Mouse (Mus musculus): ENCODE measurements around the gene Dlk1. TPM values are rescaled to one million over a fixed set of nuclear protein-coding genes. Genes with fewer than 3 reads are reported as not detected.
"Not testable (repeated sequence)": the region's sequence is repeated elsewhere in the genome, so short reads cannot be mapped to it uniquely, and the experiment has no call there.

Gene Dlk1
- total RNA-seq, 1 experiment from 2014 or later, result not detected

GRCm38 (mm10) chr12:109462594-109462993, 10.0 kb downstream of the Dlk1 start:
- ATAC-seq (replicated peaks; ENCODE audit: insufficient number of reproducible peaks, low FRiP score, low TSS enrichment, poor library complexity, severe bottlenecking), result no peak

DNA sequence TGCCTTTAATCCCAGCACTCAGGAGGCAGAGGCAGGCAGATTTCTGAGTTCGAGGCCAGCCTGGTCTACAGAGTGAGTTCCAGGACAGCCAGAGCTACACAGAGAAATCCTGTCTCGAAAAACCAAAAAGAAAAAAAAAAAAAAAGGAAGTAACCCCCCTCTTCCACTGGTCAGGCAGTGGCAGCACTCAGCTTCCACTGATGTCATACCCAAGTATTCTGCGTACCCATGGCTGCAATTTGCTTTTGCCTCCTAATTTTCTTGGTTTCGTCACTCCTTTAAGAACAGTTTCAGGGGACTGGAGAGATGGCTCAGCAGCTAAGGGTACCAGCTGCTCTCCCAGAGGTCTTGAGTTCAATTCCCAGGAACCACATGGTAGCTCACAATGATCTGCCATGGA, 14.8 kb downstream of the Dlk1 start:
- ATAC-seq (replicated peaks; ENCODE audit: insufficient number of reproducible peaks, low FRiP score, low TSS enrichment, poor library complexity, severe bottlenecking), result not testable (repeated sequence)

DNA sequence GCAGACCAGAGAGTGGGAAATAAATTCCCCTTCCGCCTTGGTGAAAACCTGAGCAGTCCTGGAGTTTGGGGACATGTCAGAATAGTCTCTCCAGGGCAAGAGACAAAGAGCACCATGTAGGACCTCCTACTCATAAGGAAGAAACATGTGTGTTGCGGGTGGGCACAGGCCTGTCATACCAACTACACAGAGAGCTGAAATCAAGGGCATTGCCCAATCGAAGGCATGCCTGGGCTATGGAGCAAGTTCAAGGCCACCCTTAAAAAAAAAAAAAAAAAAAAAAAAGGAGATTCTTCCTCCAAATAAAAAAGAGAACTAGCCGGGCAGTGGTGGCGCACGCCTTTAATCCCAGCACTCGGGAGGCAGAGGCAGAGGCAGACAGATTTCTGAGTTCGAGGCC, 17.2 kb downstream of the Dlk1 start:
- no peak for ATAC-seq (replicated peaks; ENCODE audit: insufficient number of reproducible peaks, low FRiP score, low TSS enrichment, poor library complexity, severe bottlenecking)

DNA sequence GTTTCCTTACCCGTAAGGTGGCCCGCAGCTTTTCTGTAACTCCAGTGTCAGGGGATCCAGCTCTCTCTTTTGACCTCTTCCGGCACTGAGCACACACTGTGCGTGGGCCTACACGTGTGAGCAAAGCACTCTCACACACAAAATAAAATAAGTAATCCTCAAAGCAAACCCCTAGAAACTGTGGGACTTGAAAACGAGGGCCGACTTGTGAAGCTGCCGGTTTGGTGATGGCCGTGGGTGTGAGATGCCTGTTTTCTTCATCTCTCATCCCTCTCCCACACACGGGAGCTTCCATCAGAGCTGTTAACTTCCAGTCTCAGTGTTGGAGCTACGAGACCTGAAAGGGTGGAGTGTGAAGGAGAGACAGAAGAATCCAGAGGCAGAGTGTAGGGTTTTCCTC, 20.0 kb downstream of the Dlk1 start:
- ATAC-seq (replicated peaks; ENCODE audit: insufficient number of reproducible peaks, low FRiP score, low TSS enrichment, poor library complexity, severe bottlenecking), result no peak

GRCm38 (mm10) chr12:109473575-109473976, 21.0 kb downstream of the Dlk1 start:
- no peak for ATAC-seq (replicated peaks; ENCODE audit: insufficient number of reproducible peaks, low FRiP score, low TSS enrichment, poor library complexity, severe bottlenecking)

GRCm38 (mm10) chr12:109474187-109474606, 21.6 kb downstream of the Dlk1 start:
- no peak for ATAC-seq (replicated peaks; ENCODE audit: insufficient number of reproducible peaks, low FRiP score, low TSS enrichment, poor library complexity, severe bottlenecking)

DNA sequence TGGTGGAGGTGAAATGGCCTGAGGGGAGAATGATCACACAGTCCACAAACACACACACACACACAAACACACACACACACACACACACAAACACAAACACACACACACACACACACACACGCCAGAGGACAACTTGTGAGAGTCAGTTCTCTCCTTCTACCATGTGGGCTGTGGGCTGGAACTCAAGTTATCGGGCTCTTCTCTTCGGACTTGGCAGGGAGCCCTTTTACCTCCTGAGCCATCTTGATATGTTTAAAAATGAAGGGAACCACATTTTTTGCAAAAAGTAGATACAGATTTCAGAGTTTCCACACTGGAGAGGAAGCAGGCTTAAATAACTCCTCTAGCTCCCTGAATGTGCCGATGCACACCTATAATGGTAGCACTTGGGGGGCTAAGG, 22.9 kb downstream of the Dlk1 start:
- ATAC-seq (replicated peaks; ENCODE audit: insufficient number of reproducible peaks, low FRiP score, low TSS enrichment, poor library complexity, severe bottlenecking), result no peak

GRCm38 (mm10) chr12:109486525-109486924, 33.9 kb downstream of the Dlk1 start:
- ATAC-seq (replicated peaks; ENCODE audit: insufficient number of reproducible peaks, low FRiP score, low TSS enrichment, poor library complexity, severe bottlenecking), result not testable (repeated sequence)

- no peak for ATAC-seq (replicated peaks; ENCODE audit: insufficient number of reproducible peaks, low FRiP score, low TSS enrichment, poor library complexity, severe bottlenecking)
Measured at GRCm38 (mm10) chr12:109491701-109492100, 39.1 kb downstream of the Dlk1 start.

- ATAC-seq (replicated peaks; ENCODE audit: insufficient number of reproducible peaks, low FRiP score, low TSS enrichment, poor library complexity, severe bottlenecking), result no peak
Measured at GRCm38 (mm10) chr12:109493381-109493780, 40.8 kb downstream of the Dlk1 start.

GRCm38 (mm10) chr12:109495016-109495644, 42.5 kb downstream of the Dlk1 start:
- no peak for ATAC-seq (replicated peaks; ENCODE audit: insufficient number of reproducible peaks, low FRiP score, low TSS enrichment, poor library complexity, severe bottlenecking)

DNA sequence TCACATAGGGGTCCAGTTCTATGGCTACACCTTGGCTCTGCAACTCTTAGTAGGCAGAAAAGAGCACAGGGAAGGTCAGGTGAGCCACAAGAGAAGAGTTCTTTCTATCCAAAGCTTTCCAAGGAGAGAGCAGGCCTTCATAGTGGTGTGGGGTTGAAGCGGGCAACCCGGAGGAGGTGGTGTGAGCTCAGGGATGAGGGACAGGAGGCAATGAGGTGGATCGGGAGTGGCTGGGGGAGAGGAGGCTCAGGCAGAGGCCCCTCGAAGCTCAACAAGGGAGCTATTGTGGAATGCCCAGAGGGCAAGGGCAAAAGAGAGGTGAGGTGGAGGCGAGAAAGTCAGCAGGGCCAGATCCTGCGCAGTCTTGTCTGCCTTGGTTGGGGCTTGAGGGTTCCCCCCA, 43.8 kb downstream of the Dlk1 start:
- no peak for ATAC-seq (replicated peaks; ENCODE audit: insufficient number of reproducible peaks, low FRiP score, low TSS enrichment, poor library complexity, severe bottlenecking)

- ATAC-seq (replicated peaks; ENCODE audit: insufficient number of reproducible peaks, low FRiP score, low TSS enrichment, poor library complexity, severe bottlenecking), result no peak
Measured at GRCm38 (mm10) chr12:109500992-109501391, 48.4 kb downstream of the Dlk1 start.

- ATAC-seq (replicated peaks; ENCODE audit: insufficient number of reproducible peaks, low FRiP score, low TSS enrichment, poor library complexity, severe bottlenecking), result no peak
Measured at GRCm38 (mm10) chr12:109502360-109503040, 49.9 kb downstream of the Dlk1 start.

DNA sequence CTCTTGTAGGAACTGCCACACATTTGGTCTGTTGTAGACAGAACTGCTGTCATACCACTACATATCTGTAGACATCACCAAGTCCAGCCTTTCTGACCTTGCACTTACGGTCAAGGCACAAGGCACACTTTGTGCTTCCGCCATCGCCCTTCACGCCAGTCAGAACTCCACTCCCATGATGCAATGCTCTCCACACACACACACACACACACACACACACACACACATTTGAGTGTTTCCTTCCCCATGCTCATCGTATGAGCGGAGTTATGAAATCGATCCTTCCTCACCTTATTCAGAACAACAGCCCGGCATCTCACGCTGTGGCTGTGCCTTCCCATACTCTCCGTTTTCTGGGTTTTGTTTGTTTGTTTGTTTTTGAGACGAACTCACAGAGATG, 55.1 kb downstream of the Dlk1 start:
- ATAC-seq (replicated peaks; ENCODE audit: insufficient number of reproducible peaks, low FRiP score, low TSS enrichment, poor library complexity, severe bottlenecking), result no peak

GRCm38 (mm10) chr12:109508495-109509454, 56.2 kb downstream of the Dlk1 start:
- no peak for ATAC-seq (replicated peaks; ENCODE audit: insufficient number of reproducible peaks, low FRiP score, low TSS enrichment, poor library complexity, severe bottlenecking)

DNA sequence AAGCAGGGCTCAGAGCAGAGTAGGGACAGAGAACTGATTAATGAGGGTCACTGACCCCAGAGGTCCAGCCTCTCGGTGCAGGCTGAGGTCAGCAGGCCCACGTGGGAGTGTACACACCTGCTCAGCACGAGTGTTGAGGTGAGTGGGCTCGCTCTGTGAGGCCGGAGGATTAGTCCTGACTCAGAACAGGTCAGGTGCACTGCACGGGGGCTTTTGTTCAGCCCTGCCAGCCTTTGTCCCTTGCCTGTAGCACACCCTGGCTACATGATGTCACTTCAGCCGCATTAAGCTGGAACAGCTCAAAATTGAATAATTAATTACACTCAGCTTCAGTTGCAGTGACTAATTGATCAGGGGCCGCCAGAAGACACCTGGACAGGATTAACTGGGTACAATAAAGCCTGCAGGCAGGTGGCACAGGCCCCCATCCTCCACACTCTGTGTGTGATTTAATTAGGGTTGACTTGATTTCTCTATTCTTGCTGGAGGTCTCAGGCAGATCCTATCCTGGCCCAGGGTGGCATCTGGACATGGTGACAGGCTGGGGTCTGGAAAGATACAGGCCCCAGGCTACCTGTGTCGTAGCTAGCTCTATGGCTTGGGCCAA, 57.0 kb downstream of the Dlk1 start:
- ATAC-seq (replicated peaks; ENCODE audit: insufficient number of reproducible peaks, low FRiP score, low TSS enrichment, poor library complexity, severe bottlenecking), result no peak

GRCm38 (mm10) chr12:109510247-109510646, 57.6 kb downstream of the Dlk1 start:
- ATAC-seq (replicated peaks; ENCODE audit: insufficient number of reproducible peaks, low FRiP score, low TSS enrichment, poor library complexity, severe bottlenecking), result no peak

GRCm38 (mm10) chr12:109511456-109511855, 58.8 kb downstream of the Dlk1 start:
- ATAC-seq (replicated peaks; ENCODE audit: insufficient number of reproducible peaks, low FRiP score, low TSS enrichment, poor library complexity, severe bottlenecking), result no peak
